Mouse (Mus musculus): ENCODE results near the gene Gpm6a.
"Not testable (repeated sequence)": the region's sequence is repeated elsewhere in the genome, so short reads cannot be mapped to it uniquely, and the experiment has no call there.

The Gpm6a gene

GRCm38 (mm10) chr8:55012228-55012627 lies 57.6 kb downstream of the Gpm6a start:
- DNase-seq: no peak

DNA sequence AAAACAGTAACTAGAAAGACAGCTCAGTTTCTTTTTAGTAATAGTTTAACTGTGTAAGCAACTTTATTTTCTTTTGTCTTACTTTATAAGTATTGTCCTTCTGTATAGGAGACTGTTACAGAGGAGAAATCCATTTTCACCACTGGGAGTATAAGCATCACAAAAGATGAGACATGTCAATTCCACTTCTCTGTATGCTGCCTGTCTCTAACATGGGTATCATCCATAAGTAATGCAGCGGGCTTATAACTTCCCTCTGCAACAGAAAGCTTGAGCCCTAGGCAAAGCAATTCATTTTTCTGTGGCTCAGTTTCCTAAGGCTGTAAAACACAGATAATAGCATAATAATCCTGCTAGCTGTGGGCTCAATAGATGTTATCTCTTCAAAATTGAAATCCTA lies 62.4 kb downstream of the Gpm6a start:
- no peak for DNase-seq

GRCm38 (mm10) chr8:55025851-55026660 lies 71.4 kb downstream of the Gpm6a start:
- DNase-seq: no peak

- no peak for DNase-seq
Measured at GRCm38 (mm10) chr8:55026661-55027000, 72.0 kb downstream of the Gpm6a start.

DNA sequence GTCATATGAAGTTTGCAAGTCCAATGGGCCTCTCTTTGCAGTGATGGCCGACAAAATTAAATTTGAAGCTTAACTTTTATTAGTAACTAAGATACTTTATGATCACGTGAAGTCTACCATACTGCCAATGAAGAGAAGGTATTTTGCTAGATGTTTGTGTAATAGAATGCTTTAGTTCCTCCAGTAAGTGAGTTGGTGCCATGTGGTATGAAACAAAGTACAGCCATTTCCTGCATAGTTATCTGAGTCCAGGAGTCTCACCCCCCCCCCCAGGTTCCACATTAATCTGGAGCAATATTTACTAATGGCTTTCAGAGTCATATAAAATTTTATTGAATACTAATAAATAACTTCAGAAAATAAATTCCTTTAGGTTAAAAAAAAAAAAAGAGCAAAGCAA lies 73.7 kb downstream of the Gpm6a start:
- no peak for DNase-seq

DNA sequence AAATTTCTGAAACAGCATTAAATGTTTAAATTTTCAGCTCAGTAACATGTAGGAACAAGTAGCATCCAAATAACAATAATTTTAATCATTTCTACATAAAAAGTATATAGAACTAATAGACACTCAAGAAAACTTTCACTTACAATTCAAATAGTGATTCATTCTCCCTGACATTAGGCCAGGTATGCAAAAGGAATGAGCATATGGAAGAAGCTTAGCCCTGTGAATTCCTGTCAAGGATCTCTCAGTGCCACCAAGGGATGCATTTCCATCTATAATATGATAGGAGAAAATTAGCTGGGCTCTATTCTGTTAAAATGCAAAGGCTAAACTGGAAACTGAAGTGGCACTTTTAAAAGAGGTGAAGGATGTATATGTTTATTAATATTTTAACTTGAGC lies 76.5 kb downstream of the Gpm6a start:
- no peak for DNase-seq

DNA sequence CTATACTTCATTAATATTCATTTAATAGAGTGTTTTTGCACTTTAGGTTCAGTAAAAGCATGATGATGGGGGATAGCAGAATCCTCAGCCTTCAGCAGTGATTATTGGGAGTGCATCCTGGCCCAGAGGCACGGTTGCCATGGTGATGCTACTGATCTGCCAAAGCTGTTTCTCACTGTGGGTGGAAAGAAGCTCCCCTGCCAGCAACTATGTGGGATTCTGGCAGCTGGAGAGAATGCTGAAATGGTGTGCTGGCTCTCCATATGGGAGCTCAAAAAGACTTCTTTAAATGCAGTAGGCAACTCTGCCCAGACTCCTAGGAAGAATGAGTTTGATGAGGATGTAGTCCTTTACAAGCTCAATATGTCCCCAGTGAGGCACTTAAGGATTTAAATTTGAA lies 79.7 kb downstream of the Gpm6a start:
- peak in 1 of 2 experiments; percentile 1 for DNase-seq

DNA sequence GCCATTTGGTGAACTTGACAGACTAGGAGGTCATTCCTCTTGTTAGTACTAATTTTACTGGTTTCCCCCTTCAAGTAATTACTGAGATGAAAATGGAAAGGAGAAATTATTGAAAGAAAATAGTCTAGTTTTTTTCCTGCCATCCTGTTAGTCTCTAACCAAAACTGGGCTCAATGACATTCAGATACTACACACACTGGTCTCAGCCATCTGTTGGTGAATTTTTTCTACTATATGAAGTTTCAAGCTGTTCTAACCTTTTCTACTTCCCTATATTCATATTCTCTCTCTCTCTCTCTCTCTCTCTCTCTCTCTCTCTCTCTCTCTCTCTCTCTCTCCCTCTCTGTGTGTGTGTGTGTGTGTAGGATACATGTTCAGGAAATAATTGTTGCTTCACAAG lies 80.8 kb downstream of the Gpm6a start:
- DNase-seq: no peak

DNA sequence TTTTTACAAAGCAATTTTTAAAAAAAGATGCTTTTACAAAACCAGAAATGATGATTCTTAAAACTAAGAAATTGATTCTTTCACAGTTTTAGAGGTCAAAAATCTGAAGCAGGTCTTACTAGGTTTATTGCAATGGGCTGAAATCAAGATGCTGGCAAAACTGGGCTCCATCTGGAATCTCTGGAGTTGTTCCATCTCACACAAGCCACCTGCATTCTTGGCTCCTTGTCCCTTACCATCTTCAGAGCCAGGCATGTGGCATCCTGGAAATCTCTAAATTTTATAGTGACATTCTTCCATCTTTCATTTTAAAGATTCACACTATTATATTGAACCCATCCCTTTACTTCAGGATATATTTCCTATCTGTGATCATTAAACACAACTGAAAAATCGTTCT lies 88.3 kb downstream of the Gpm6a start:
- no peak for DNase-seq

DNA sequence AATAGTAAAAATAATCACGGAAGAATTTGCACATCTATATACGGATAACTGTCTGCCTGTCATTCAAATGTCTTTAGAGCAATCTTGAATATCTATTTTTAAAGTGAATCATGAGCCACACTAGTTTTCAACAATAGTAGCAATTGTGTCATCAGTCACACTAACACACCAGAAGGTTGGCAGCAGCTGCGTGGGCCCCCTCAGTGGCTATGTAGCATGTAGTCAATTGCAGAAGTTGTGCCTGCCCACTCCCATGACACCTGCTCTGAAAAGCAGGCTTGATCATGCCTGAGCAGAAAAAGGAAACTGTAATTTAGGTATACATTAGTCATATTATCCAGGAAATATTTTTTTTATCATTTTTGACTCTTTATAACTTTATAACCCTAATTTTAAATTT lies 93.8 kb downstream of the Gpm6a start:
- no peak for DNase-seq

DNA sequence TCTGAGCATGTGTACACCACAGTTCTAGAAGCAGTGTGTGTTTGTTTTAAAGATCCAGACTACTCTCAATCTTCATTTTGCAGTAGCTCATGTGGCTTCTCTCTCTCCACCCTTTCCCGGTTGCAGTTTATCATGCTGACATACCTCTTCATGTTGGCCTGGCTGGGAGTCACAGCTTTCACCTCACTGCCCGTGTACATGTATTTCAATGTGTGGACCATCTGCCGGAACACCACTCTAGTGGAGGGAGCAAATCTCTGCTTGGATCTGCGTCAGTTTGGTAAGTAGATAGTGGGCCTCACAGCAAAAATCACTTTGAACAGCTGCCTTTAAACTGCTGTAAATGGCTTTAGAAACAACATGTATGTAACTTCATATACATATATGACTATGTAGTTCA lies 95.3 kb downstream of the Gpm6a start:
- no peak for DNase-seq

DNA sequence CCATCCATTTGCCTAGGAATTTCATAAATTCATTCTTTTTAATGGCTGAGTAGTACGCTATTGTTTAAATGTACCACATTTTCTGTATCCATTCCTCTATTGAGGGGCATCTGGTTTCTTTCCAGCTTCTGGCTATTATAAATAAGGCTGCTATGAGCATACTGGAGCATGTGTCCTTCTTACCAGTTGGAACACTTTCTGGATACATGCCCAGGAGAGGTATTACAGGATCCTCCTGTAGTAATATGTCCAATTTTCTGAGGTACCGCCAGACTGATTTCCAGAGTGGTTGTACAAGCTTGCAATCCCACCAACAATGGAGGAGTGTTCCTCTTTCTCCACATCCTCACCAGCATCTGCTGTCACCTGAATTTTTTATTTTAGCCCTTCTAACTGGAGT lies 114.2 kb downstream of the Gpm6a start:
- DNase-seq: not testable (repeated sequence)

DNA sequence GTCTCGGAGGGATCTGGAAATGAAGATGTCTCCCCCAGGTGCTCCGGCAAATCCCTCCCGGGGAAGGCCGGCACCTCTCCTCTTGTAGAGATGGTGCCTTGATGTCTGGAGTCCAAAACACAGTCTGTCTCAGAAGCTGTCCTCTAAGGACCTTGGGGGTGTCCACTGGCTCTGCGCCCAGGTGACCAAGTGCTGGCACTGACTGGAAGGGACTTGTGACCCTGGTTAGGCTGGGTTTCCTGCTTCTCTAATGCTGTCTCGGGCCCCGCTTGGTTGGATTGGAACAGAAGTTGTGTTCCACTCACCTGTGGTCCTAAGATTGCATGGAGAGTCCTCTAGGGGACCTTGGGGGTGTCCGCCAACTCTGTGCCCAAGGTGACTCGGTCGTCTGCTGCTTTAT lies 118.8 kb downstream of the Gpm6a start:
- peak in 1 of 2 experiments; percentile 4 for DNase-seq

DNA sequence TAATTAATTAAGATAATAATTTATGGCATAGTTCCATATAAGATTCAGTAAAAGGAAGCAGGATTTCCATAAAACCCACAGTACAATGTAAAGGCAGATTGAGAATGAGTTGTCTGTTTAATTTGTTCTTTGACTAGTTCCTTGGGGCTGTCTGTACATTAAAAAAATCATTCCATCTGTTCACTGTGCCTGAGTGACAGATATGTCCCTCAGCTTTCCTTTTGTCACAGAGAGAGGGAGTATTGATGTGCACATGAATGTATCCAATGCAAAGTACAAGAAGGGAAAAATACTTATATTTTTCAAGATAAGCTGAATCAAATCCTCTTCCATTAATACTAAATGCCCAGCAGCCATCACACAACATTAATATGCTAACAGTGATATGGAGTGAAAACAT lies 147.6 kb downstream of the Gpm6a start:
- DNase-seq: no peak

DNA sequence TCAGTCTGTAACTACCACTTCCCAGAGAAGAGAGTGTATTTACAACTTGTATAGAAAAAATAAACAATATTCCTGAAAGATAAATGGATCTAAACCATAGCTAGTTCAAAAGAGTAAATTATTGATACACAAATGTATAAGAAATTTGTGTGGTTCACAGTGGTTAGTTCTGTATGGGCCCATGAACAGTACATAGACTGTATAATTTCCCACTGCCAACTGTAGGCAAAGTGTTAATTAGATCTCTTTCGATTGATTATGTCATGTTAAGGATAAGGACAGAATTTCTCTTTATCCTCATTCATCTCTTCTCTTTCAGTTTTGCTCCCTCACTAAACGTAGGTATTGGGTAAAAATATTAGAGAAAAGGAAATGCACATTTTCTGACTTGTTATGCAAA lies 148.4 kb downstream of the Gpm6a start:
- DNase-seq: no peak

- no peak for DNase-seq
Measured at GRCm38 (mm10) chr8:55103891-55104481, 149.3 kb downstream of the Gpm6a start.
